Mouse (Mus musculus): ENCODE results near the gene Galntl6.

The Galntl6 gene

GRCm38 (mm10) chr8:57743636-57744035 lies 1168.8 kb downstream of the Galntl6 start:
- Histone ChIP-seq H3K4me3 (replicated peaks; ENCODE audit: low read length) (no peak overlapping the region), H3K36me3 (ENCODE audit: insufficient read depth, low read length) (no peaks in the 10 kb centered on the region), H3K27me3 (ENCODE audit: insufficient read depth, low read length) (no peaks in the 10 kb centered on the region), H3K4me1 (replicated peaks; ENCODE audit: low read depth, low read length) (peaks cover 27% of the 10 kb centered on the region), H3K9me3 (ENCODE audit: low read length) (no peaks in the 10 kb centered on the region)
- TF ChIP-seq NANOG (IDR thresholded peaks at IDR 0.05; ENCODE audit: borderline replicate concordance, low read length) (no peak), POU5F1 (IDR thresholded peaks at IDR 0.05; ENCODE audit: borderline replicate concordance, low read length) (no peak), CTCF (conservative IDR thresholded peaks at IDR 0.05; ENCODE audit: low read length) (no peak)

- no peaks in the 10 kb centered on the region for H3K36me3 ChIP-seq (ENCODE audit: insufficient read depth, low read length)
- H3K4me1 ChIP-seq (replicated peaks; ENCODE audit: low read depth, low read length): peaks cover 37% of the 10 kb centered on the region
- no peak overlapping the region for H3K4me3 ChIP-seq (replicated peaks; ENCODE audit: low read length)
- TF ChIP-seq POU5F1 (IDR thresholded peaks at IDR 0.05; ENCODE audit: borderline replicate concordance, low read length) (no peak), NANOG (IDR thresholded peaks at IDR 0.05; ENCODE audit: borderline replicate concordance, low read length) (no peak), CTCF (conservative IDR thresholded peaks at IDR 0.05; ENCODE audit: low read length) (no peak)
- H3K9me3 ChIP-seq (ENCODE audit: low read length): no peaks in the 10 kb centered on the region
- no peaks in the 10 kb centered on the region for H3K27me3 ChIP-seq (ENCODE audit: insufficient read depth, low read length)
These were observed 1170.5 kb downstream of the Galntl6 start for GRCm38 (mm10) chr8:57741983-57742382.

GRCm38 (mm10) chr8:57741309-57741708 lies 1171.1 kb downstream of the Galntl6 start:
- Histone ChIP-seq H3K9me3 (ENCODE audit: low read length) (no peaks in the 10 kb centered on the region), H3K36me3 (ENCODE audit: insufficient read depth, low read length) (no peaks in the 10 kb centered on the region), H3K4me1 (replicated peaks; ENCODE audit: low read depth, low read length) (peaks cover 39% of the 10 kb centered on the region), H3K4me3 (replicated peaks; ENCODE audit: low read length) (peak overlapping the region; percentile 46), H3K27me3 (ENCODE audit: insufficient read depth, low read length) (no peaks in the 10 kb centered on the region)
- no peak for TF ChIP-seq POU5F1 (IDR thresholded peaks at IDR 0.05; ENCODE audit: borderline replicate concordance, low read length)
- no peak for TF ChIP-seq CTCF (conservative IDR thresholded peaks at IDR 0.05; ENCODE audit: low read length)
- peak; percentile 60 for TF ChIP-seq NANOG (IDR thresholded peaks at IDR 0.05; ENCODE audit: borderline replicate concordance, low read length)

GRCm38 (mm10) chr8:57737281-57737680 lies 1175.2 kb downstream of the Galntl6 start:
- H3K36me3 ChIP-seq (ENCODE audit: insufficient read depth, low read length): no peaks in the 10 kb centered on the region
- TF ChIP-seq POU5F1 (IDR thresholded peaks at IDR 0.05; ENCODE audit: borderline replicate concordance, low read length) (no peak), NANOG (IDR thresholded peaks at IDR 0.05; ENCODE audit: borderline replicate concordance, low read length) (no peak), CTCF (conservative IDR thresholded peaks at IDR 0.05; ENCODE audit: low read length) (no peak)
- H3K4me1 ChIP-seq (replicated peaks; ENCODE audit: low read depth, low read length): peaks cover 55% of the 10 kb centered on the region
- H3K27me3 ChIP-seq (ENCODE audit: insufficient read depth, low read length): no peaks in the 10 kb centered on the region
- no peaks in the 10 kb centered on the region for H3K9me3 ChIP-seq (ENCODE audit: low read length)
- H3K4me3 ChIP-seq (replicated peaks; ENCODE audit: low read length): no peak overlapping the region

GRCm38 (mm10) chr8:57732795-57733194 lies 1179.6 kb downstream of the Galntl6 start:
- H3K4me1 ChIP-seq (replicated peaks; ENCODE audit: low read depth, low read length): peaks cover 50% of the 10 kb centered on the region
- no peaks in the 10 kb centered on the region for H3K36me3 ChIP-seq (ENCODE audit: insufficient read depth, low read length)
- H3K27me3 ChIP-seq (ENCODE audit: insufficient read depth, low read length): 0 out of 2 replicates have a peak, but pooled peaks cover 2% of the 10 kb centered on the region
- no peak overlapping the region for H3K4me3 ChIP-seq (replicated peaks; ENCODE audit: low read length)
- TF ChIP-seq NANOG (IDR thresholded peaks at IDR 0.05; ENCODE audit: borderline replicate concordance, low read length): peak; percentile 98
- no peak for TF ChIP-seq CTCF (conservative IDR thresholded peaks at IDR 0.05; ENCODE audit: low read length)
- peak; percentile 86 for TF ChIP-seq POU5F1 (IDR thresholded peaks at IDR 0.05; ENCODE audit: borderline replicate concordance, low read length)
- H3K9me3 ChIP-seq (ENCODE audit: low read length): no peaks in the 10 kb centered on the region

GRCm38 (mm10) chr8:57731666-57732065 lies 1180.8 kb downstream of the Galntl6 start:
- H3K4me1 ChIP-seq (replicated peaks; ENCODE audit: low read depth, low read length): peaks cover 43% of the 10 kb centered on the region
- H3K9me3 ChIP-seq (ENCODE audit: low read length): no peaks in the 10 kb centered on the region
- TF ChIP-seq POU5F1 (IDR thresholded peaks at IDR 0.05; ENCODE audit: borderline replicate concordance, low read length): no peak
- no peaks in the 10 kb centered on the region for H3K36me3 ChIP-seq (ENCODE audit: insufficient read depth, low read length)
- H3K4me3 ChIP-seq (replicated peaks; ENCODE audit: low read length): no peak overlapping the region
- 0 out of 2 replicates have a peak, but pooled peaks cover 2% of the 10 kb centered on the region for H3K27me3 ChIP-seq (ENCODE audit: insufficient read depth, low read length)

GRCm38 (mm10) chr8:57728276-57728675 lies 1184.2 kb downstream of the Galntl6 start:
- TF ChIP-seq POU5F1 (IDR thresholded peaks at IDR 0.05; ENCODE audit: borderline replicate concordance, low read length) (no peak), NANOG (IDR thresholded peaks at IDR 0.05; ENCODE audit: borderline replicate concordance, low read length) (no peak)

GRCm38 (mm10) chr8:57724843-57725627 lies 1187.4 kb downstream of the Galntl6 start:
- H3K4me1 ChIP-seq (replicated peaks; ENCODE audit: low read depth, low read length): 0 out of 2 replicates have a peak, but pooled peaks cover 10% of the 10 kb centered on the region
- H3K9me3 ChIP-seq (ENCODE audit: low read length): peaks cover 28% of the 10 kb centered on the region
- H3K27me3 ChIP-seq (ENCODE audit: insufficient read depth, low read length): 0 out of 2 replicates have a peak, but pooled peaks cover 2% of the 10 kb centered on the region
- H3K4me3 ChIP-seq (replicated peaks; ENCODE audit: low read length): no peak overlapping the region
- TF ChIP-seq NANOG (IDR thresholded peaks at IDR 0.05; ENCODE audit: borderline replicate concordance, low read length) (no peak), POU5F1 (IDR thresholded peaks at IDR 0.05; ENCODE audit: borderline replicate concordance, low read length) (no peak), CTCF (conservative IDR thresholded peaks at IDR 0.05; ENCODE audit: low read length) (no peak)
- H3K36me3 ChIP-seq (ENCODE audit: insufficient read depth, low read length): no peaks in the 10 kb centered on the region

More at GRCm38 (mm10) chr8:57728276-57728675, 1184.2 kb downstream of the Galntl6 start:
- Histone ChIP-seq H3K9me3 (ENCODE audit: low read length) (peaks cover 28% of the 10 kb centered on the region), H3K36me3 (ENCODE audit: insufficient read depth, low read length) (no peaks in the 10 kb centered on the region), H3K27me3 (ENCODE audit: insufficient read depth, low read length) (0 out of 2 replicates have a peak, but pooled peaks cover 2% of the 10 kb centered on the region), H3K4me3 (replicated peaks; ENCODE audit: low read length) (no peak overlapping the region), H3K4me1 (replicated peaks; ENCODE audit: low read depth, low read length) (peaks cover 24% of the 10 kb centered on the region)

All from E14TG2a.4 (cell line).